Mouse (Mus musculus): ENCODE measurements around the gene Zap70. TPM values are rescaled to one million over a fixed set of nuclear protein-coding genes. Genes with fewer than 3 reads are reported as not detected.
A peak's percentile ranks its signal among the peaks of the same experiment; 100 is the strongest.
"Not testable (repeated sequence)": the region's sequence is repeated elsewhere in the genome, so short reads cannot be mapped to it uniquely, and the experiment has no call there.

Zap70 gene
- polyA plus RNA-seq, 1 experiment from 2014 or later = 0.51 TPM

- no peaks in the 10 kb centered on the region for H3K4me1 ChIP-seq
- no peak overlapping the region for H3K4me3 ChIP-seq
- no peak for ATAC-seq (ENCODE audit: insufficient number of reproducible peaks, insufficient read depth, low FRiP score, low TSS enrichment)
- H3K9ac ChIP-seq = no peak overlapping the region
- H3K27ac ChIP-seq = no peak overlapping the region
- no peaks in the 10 kb centered on the region for H3K9me3 ChIP-seq
- H3K36me3 ChIP-seq = peaks cover 92% of the 10 kb centered on the region
- H3K4me2 ChIP-seq (replicated peaks) = no peak overlapping the region
- H3K27me3 ChIP-seq = no peaks in the 10 kb centered on the region
- 95% methylated on average over 7 of the region's 7 CpGs for WGBS
These were observed 44.7 kb downstream of the Zap70 start for GRCm38 (mm10) chr1:36806181-36806905.

- Histone ChIP-seq H3K9ac (no peak overlapping the region), H3K4me2 (replicated peaks) (no peak overlapping the region), H3K27ac (no peak overlapping the region), H3K4me3 (no peak overlapping the region), H3K4me1 (no peaks in the 10 kb centered on the region), H3K9me3 (no peaks in the 10 kb centered on the region), H3K27me3 (no peaks in the 10 kb centered on the region), H3K36me3 (peaks cover 92% of the 10 kb centered on the region)
- 82% methylated on average over 1 of the region's 1 CpGs for WGBS
- ATAC-seq (ENCODE audit: insufficient number of reproducible peaks, insufficient read depth, low FRiP score, low TSS enrichment) = no peak
These were observed 45.5 kb downstream of the Zap70 start for GRCm38 (mm10) chr1:36807086-36807485.

- H3K4me2 ChIP-seq (replicated peaks) = no peak overlapping the region
- H3K4me3 ChIP-seq = no peak overlapping the region
- H3K9me3 ChIP-seq = no peaks in the 10 kb centered on the region
- H3K27ac ChIP-seq = no peak overlapping the region
- H3K27me3 ChIP-seq = no peaks in the 10 kb centered on the region
- WGBS = 93% methylated on average over 14 of the region's 14 CpGs
- H3K4me1 ChIP-seq = no peaks in the 10 kb centered on the region
- H3K36me3 ChIP-seq = peaks cover 91% of the 10 kb centered on the region
- ATAC-seq (ENCODE audit: insufficient number of reproducible peaks, insufficient read depth, low FRiP score, low TSS enrichment) = no peak
- H3K9ac ChIP-seq = no peak overlapping the region
These were observed 46.4 kb downstream of the Zap70 start for GRCm38 (mm10) chr1:36807782-36808565.

GRCm38 (mm10) chr1:36811806-36812205, 50.2 kb downstream of the Zap70 start:
- Histone ChIP-seq H3K9ac (no peak overlapping the region), H3K27me3 (no peaks in the 10 kb centered on the region), H3K4me2 (replicated peaks) (no peak overlapping the region), H3K9me3 (no peaks in the 10 kb centered on the region), H3K4me1 (no peaks in the 10 kb centered on the region), H3K36me3 (peaks cover 80% of the 10 kb centered on the region), H3K27ac (no peak overlapping the region), H3K4me3 (no peak overlapping the region)
- WGBS = 94% methylated on average over 7 of the region's 7 CpGs
- no peak for ATAC-seq (ENCODE audit: insufficient number of reproducible peaks, insufficient read depth, low FRiP score, low TSS enrichment)

GRCm38 (mm10) chr1:36813415-36813814, 51.8 kb downstream of the Zap70 start:
- Histone ChIP-seq H3K36me3 (peaks cover 80% of the 10 kb centered on the region), H3K9me3 (no peaks in the 10 kb centered on the region), H3K27me3 (no peaks in the 10 kb centered on the region), H3K9ac (no peak overlapping the region), H3K4me2 (replicated peaks) (no peak overlapping the region), H3K4me1 (no peaks in the 10 kb centered on the region), H3K27ac (no peak overlapping the region), H3K4me3 (no peak overlapping the region)
- ATAC-seq (ENCODE audit: insufficient number of reproducible peaks, insufficient read depth, low FRiP score, low TSS enrichment) = no peak
- WGBS = 88% methylated on average over 7 of the region's 7 CpGs

- no peaks in the 10 kb centered on the region for H3K27me3 ChIP-seq
- no peaks in the 10 kb centered on the region for H3K9me3 ChIP-seq
- no peak overlapping the region for H3K9ac ChIP-seq
- WGBS = 86% methylated on average over 5 of the region's 5 CpGs
- no peak overlapping the region for H3K4me2 ChIP-seq (replicated peaks)
- H3K4me1 ChIP-seq = no peaks in the 10 kb centered on the region
- H3K36me3 ChIP-seq = peaks cover 78% of the 10 kb centered on the region
- ATAC-seq (ENCODE audit: insufficient number of reproducible peaks, insufficient read depth, low FRiP score, low TSS enrichment) = no peak
- H3K4me3 ChIP-seq = no peak overlapping the region
- H3K27ac ChIP-seq = no peak overlapping the region
These were observed 52.8 kb downstream of the Zap70 start for GRCm38 (mm10) chr1:36814271-36814903.

GRCm38 (mm10) chr1:36815166-36815565, 53.6 kb downstream of the Zap70 start:
- Histone ChIP-seq H3K4me1 (no peaks in the 10 kb centered on the region), H3K4me3 (no peak overlapping the region), H3K4me2 (replicated peaks) (no peak overlapping the region), H3K9ac (no peak overlapping the region), H3K9me3 (no peaks in the 10 kb centered on the region), H3K36me3 (peaks cover 76% of the 10 kb centered on the region), H3K27me3 (no peaks in the 10 kb centered on the region), H3K27ac (no peak overlapping the region)
- 96% methylated on average over 6 of the region's 6 CpGs for WGBS
- ATAC-seq (ENCODE audit: insufficient number of reproducible peaks, insufficient read depth, low FRiP score, low TSS enrichment) = no peak

GRCm38 (mm10) chr1:36821918-36822317, 60.3 kb downstream of the Zap70 start:
- not testable (repeated sequence) for ATAC-seq (ENCODE audit: insufficient number of reproducible peaks, insufficient read depth, low FRiP score, low TSS enrichment); H3K9me3 ChIP-seq; H3K27me3 ChIP-seq; H3K4me1 ChIP-seq; H3K9ac ChIP-seq; H3K4me3 ChIP-seq; H3K27ac ChIP-seq; H3K4me2 ChIP-seq (replicated peaks)
- H3K36me3 ChIP-seq = peaks cover 77% of the 10 kb centered on the region
- 91% methylated on average over 4 of the region's 4 CpGs for WGBS

- Histone ChIP-seq H3K27ac (no peak overlapping the region), H3K4me1 (no peaks in the 10 kb centered on the region), H3K36me3 (peaks cover 68% of the 10 kb centered on the region), H3K9ac (no peak overlapping the region), H3K9me3 (no peaks in the 10 kb centered on the region), H3K4me2 (replicated peaks) (no peak overlapping the region), H3K27me3 (no peaks in the 10 kb centered on the region), H3K4me3 (no peak overlapping the region)
- ATAC-seq (ENCODE audit: insufficient number of reproducible peaks, insufficient read depth, low FRiP score, low TSS enrichment) = no peak
- 88% methylated on average over 5 of the region's 5 CpGs for WGBS
These were observed 62.8 kb downstream of the Zap70 start for GRCm38 (mm10) chr1:36824356-36824755.

- no peaks in the 10 kb centered on the region for H3K27me3 ChIP-seq
- no peak overlapping the region for H3K4me3 ChIP-seq
- no peaks in the 10 kb centered on the region for H3K9me3 ChIP-seq
- 54% methylated on average over 14 of the region's 14 CpGs for WGBS
- no peak overlapping the region for H3K9ac ChIP-seq
- no peak overlapping the region for H3K4me2 ChIP-seq (replicated peaks)
- no peak for ATAC-seq (ENCODE audit: insufficient number of reproducible peaks, insufficient read depth, low FRiP score, low TSS enrichment)
- peaks cover 8% of the 10 kb centered on the region; the same call in 1 of the 2 replicates for H3K4me1 ChIP-seq
- H3K36me3 ChIP-seq = peaks cover 54% of the 10 kb centered on the region
- H3K27ac ChIP-seq = peak overlapping the region; percentile 57; the same call in 1 of the 2 replicates
These were observed 69.6 kb downstream of the Zap70 start for GRCm38 (mm10) chr1:36830913-36831866.
